Mouse (Mus musculus) lung, postnatal 14 days (tissue): ENCODE data around the gene Plpp3.

ENCODE experiments used
- DNase-seq: peaks from one replicate; pipeline ENCODE4 v3.0.0; 2021

Gene Plpp3

GRCm38 (mm10) chr4:105158651-105159530 lies 1.7 kb downstream of the Plpp3 start:
- peak; percentile 29 for DNase-seq

- DNase-seq = no peak
Observed at GRCm38 (mm10) chr4:105159531-105159870, 2.4 kb downstream of the Plpp3 start.

DNA sequence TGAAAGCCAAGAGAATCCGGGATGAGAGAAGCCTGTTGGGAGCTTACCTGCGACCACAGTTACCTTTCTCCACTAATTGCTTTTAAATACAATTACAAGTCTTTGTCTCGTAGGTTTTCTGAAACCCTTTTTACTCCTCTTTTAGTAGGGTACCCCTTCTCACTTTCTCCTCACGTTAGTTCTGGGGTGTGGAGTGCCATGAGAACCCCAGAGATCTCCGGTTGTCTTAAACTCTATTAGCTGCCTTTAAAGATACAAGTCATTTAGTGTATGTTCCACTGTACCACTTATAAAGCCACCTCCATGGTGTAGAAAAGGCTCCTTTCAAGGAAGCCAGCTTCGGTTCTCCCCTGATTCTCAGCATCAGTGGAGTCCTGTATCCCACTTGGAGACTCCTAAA lies 3.3 kb downstream of the Plpp3 start:
- no peak for DNase-seq

GRCm38 (mm10) chr4:105162014-105162413 lies 4.9 kb downstream of the Plpp3 start:
- no peak for DNase-seq

DNA sequence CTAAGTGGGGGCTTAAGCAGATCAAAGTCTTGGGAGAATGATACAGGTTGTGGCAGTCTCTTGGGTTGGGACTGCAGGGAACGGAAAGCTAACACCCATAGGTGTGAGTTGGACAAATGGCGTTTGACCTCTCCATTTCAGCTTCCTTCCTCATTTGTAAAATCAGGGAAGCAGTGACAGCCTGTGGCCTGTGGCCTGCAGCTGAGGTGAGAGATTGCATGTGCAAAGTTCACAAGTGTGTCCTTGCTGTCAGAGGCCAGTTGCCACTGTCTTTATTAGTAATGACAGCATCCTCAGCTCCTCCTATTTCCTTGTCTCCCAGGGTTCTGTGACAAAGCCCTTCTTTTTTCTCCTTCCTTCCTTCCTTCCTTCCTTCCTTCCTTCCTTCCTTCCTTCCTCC lies 5.5 kb downstream of the Plpp3 start:
- DNase-seq = no peak

DNA sequence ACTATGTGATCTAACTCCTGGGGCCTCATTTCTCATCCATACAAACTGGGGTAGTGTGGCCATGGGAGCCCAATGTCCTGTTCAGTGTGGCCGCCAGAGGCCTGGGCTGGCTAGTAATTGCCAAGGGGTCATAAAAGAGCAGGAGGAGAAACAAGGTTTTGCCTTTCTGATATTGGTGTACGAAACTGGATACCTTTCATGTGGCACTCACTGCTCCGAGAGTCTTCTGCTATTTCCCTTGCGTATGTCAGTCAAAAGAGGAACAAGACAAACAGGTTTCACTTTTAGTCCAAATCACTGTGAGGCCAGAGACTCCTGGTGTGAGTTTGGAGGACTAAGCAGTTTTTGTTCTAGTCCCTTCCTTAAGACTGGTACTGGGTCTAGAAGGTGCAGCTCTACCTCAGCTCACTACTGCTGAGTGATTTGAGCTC lies 6.8 kb downstream of the Plpp3 start:
- no peak for DNase-seq

DNA sequence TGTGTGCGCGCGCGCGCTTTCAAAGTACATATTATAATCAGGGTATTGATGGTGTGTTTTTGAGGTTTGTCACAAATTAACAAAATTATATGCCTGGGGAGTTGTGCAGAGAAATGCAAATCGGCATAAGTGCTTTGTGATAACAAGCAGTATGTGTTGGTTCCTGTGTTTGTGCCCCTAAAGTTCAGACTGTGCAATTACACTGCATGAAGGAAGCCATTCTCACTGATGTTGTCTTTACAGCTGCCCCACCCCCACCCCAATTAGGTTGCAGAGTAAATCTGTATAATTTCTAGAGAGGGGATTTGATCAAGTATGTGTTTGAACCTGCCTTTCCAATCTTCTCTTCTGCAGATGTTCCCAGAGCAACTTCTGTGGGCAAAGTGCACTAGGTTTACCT lies 7.8 kb downstream of the Plpp3 start:
- DNase-seq = no peak

- DNase-seq = peak; percentile 33
Observed at GRCm38 (mm10) chr4:105169093-105169571, 12.0 kb downstream of the Plpp3 start.

- no peak for DNase-seq
Observed at GRCm38 (mm10) chr4:105169826-105170810, 13.0 kb downstream of the Plpp3 start.

GRCm38 (mm10) chr4:105170811-105171401 lies 13.8 kb downstream of the Plpp3 start:
- no peak for DNase-seq

- no peak for DNase-seq
Observed at GRCm38 (mm10) chr4:105171432-105171831, 14.3 kb downstream of the Plpp3 start.

GRCm38 (mm10) chr4:105174778-105175177 lies 17.6 kb downstream of the Plpp3 start:
- DNase-seq = no peak

- DNase-seq = no peak
Observed at GRCm38 (mm10) chr4:105175255-105176035, 18.3 kb downstream of the Plpp3 start.

- no peak for DNase-seq
Observed at GRCm38 (mm10) chr4:105181014-105181658, 24.0 kb downstream of the Plpp3 start.

- DNase-seq = no peak
Observed at GRCm38 (mm10) chr4:105181659-105182167, 24.6 kb downstream of the Plpp3 start.

DNA sequence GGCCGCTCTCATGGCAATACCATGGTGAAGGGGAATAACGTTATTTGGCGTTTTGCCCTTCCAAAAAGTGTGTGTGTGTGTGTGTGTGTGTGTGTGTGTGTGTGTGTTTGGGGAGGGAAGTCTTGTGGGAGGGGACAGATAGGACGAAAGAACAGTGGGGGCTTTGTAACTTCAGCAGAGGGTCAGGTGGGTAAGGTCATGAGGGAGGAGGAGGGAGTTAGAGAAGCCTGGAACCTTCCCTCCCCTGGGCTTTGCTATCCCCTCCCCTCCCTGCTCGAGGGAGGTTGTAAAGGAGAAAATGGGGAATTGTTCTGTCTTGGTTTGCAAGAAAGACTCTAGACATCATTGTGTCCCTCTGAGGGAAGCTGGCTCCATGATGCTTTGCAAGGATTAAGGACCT lies 25.1 kb downstream of the Plpp3 start:
- no peak for DNase-seq

GRCm38 (mm10) chr4:105184490-105184889 lies 27.3 kb downstream of the Plpp3 start:
- DNase-seq = no peak

GRCm38 (mm10) chr4:105184924-105185323 lies 27.8 kb downstream of the Plpp3 start:
- no peak for DNase-seq

GRCm38 (mm10) chr4:105186654-105187053 lies 29.5 kb downstream of the Plpp3 start:
- DNase-seq = no peak

GRCm38 (mm10) chr4:105187873-105188272 lies 30.7 kb downstream of the Plpp3 start:
- DNase-seq = no peak

DNA sequence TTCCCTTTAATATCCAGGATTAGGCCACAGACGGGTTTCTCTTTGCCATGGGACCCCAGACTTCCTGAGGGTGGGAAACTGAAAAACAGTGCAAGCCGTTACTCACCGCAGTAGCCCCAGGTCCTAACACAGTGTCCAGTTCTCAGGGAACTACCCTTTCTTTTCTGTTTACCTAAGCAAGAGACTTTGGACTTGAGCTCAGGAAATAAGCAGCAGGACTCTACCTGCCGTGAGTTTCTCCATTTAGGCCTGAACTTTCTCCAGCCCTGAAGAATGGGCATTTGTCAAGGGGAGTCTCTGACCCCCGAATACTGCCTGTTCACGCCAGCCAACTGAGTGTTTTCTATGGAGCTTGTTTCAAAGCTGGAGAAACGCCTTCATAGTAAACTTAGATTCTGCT lies 31.7 kb downstream of the Plpp3 start:
- no peak for DNase-seq

GRCm38 (mm10) chr4:105190826-105191225 lies 33.7 kb downstream of the Plpp3 start:
- no peak for DNase-seq
